Mouse (Mus musculus) MEL-GATA-1-ER (cell line): ENCODE measurements around the gene Chrdl2.
"Not testable (repeated sequence)": the region's sequence is repeated elsewhere in the genome, so short reads cannot be mapped to it uniquely, and the experiment has no call there.

ENCODE experiments used
- DNase-seq: peaks from one replicate; pipeline ENCODE4 v3.0.0-alpha.2; 2012; ENCODE audit warnings: low read depth; ENCODE audit errors: extremely low read depth

The Chrdl2 gene

DNA sequence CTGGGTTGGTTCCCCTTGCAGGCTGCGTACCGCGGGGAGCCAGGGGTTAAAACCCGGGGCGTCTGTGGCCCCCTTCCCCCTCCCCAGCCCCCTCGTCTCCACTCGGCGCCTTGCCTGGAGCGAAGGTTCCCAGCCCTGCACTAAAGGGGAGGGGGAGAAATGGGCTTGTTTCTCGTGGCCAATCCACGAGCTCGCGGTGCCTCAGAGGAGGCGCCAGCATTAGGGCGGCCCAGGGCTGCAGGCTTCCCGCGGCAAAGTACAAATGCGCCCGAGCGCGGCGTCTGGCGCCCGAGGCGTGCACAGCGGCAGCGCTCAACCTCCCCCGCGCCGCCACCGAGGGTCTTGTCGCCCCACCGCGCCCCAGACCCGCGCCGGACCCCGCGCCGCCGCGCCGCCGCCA, at the start of gene Chrdl2:
TSS of gene Chrdl2 (plus strand) at position 383 of the 400 bp plus-strand sequence.
- no peak for DNase-seq

DNA sequence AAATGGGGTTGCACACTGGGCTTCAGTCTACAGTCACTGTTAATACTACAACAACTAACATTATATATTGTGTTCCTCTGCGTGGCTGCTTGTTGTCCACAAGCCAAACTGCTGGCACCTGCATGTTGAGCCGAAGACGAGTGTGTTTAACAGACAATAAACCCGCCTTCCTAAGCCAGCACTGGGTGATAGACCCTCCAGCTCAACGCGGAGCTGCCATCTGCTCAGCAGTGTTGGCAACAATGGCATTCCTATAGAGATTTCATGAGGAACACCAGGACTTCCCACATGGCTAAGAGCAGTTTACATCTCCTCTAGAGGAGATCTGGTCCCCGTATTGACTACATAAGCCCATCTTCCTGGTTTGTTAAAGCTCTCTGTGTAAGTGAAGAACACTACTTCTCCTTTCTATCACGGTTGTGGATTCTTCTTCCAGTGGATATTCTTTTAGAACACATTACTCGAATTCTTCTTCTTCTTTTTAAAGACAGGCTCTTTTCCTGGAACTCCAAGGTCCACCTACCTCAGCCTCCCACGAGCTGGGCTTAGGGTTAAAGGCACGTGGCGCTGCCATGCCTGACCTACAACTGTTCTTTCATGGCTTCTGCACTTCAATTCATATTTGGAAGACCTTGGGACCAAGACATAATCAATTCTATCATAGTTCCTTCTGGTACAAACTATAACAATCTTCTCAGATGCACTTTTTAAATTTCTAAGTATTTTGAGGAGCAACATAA, 48.6 kb upstream of the Chrdl2 start:
- DNase-seq = no peak

DNA sequence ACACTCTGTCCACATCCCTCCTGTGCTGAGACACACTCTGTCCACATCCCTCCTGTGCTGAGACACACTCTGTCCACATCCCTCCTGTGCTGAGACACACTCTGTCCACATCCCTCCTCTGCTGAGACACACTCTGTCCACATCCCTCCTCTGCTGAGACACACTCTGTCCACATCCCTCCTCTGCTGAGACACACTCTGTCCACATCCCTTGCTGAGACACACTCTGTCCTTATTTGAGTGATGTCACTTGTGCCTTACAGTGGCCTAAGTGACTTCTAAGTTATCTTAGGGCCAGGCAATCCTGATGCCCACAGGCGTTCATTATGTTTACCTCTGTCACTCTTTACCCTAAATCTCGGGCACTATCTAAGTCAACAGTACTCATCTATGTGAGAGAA, 45.4 kb upstream of the Chrdl2 start:
- not testable (repeated sequence) for DNase-seq

GRCm38 (mm10) chr7:99961518-99961917, 44.5 kb upstream of the Chrdl2 start:
- DNase-seq = no peak

DNA sequence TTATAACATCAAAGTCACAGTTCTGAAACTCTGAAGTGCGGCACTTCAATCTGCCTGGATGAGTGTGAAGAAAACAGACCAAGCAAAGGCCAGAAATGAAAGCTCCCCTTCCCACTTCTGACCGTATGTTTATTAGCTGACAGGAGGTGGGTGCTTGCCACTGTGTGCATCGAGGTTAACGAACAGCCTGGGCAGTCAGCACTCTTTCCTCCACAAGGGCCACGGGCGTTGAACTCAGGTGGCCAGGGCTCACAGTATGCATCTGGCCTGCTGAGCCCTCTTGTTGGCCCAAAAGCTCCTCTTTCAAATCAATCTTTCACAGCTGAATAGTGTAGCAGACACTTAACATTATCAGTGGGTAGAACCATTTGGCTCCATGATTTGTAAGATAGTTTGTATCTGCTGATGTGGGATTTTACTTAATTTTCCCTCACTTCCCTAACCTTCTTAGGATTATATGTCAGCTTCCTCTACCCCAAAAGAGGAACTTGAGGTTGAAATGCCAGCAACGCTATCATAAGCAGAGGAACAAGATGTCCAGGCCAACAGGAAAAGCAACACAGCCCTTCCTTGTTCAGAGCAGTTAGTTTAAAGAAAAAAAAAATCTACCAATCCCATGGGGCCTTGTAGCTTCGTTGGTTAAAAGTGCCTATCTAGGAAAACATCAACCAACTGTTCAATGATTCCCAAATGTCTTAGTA, 43.3 kb upstream of the Chrdl2 start:
- peak; percentile 80 for DNase-seq

DNA sequence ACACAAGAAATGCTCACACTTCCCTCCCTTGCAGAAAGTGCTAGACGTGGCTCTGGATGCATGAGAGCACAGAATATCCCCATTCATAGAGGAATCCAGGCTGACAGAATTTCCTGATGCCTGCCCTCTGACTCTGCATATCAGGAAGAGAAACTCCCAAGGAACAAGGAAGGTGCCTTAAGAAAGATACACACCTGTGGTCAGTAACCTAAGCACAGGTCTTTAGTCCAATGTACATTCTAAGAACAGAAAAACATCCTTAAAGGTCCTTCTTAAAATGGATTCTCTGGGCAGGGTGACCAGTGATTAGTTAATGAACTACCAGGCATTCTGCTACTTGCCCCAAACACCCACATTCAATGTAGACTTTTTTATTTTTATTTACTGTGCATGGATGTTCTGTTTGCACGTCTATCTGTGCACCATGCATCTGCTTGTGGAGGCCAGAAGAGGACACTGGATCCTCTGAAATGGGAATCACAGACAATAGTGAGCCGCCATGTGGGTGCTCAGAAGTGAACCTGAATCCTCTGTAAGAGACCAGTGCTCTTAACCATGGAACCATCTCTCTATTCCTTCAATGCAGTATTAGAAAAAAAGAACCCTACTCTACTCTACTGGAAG, 42.6 kb upstream of the Chrdl2 start:
- DNase-seq = no peak

DNA sequence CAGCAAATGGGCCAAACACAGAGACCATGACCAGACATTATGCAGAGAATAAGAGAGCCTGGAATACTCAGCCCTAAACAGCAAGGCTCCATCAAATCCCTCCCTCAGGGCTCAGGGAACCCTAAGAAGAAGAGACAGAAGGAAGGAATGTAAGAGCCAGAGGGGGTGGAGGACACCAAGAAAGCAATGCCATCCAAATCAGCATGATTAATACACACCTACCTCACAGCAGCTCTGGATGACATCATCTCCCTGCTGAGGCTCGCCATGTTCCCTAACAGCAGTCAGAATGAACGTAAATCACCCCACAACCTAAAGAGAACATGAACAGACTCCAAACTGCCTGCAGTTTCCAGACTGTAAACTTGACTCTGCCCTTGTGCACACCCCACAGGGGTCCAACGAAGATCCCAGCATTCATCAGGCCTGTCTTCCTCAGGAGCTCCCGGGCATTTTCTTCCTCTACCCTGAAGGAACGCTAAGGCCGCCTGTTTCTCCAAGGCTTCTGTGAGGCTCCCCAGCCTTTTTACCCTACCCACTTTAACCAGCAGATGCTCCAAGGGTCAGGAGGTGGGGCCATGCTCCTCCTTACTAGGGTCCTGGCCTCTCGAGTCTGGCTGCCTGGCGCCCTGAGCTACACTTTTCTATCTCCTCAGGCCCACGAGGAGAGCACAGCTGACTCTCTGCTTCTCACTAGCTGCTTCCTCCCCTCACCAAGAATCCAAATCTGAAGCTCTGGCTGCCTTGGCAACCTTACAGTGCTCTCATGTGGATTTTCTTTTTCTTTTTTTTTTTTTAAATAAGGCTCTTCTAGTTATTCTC, 40.7 kb upstream of the Chrdl2 start:
- DNase-seq = no peak

DNA sequence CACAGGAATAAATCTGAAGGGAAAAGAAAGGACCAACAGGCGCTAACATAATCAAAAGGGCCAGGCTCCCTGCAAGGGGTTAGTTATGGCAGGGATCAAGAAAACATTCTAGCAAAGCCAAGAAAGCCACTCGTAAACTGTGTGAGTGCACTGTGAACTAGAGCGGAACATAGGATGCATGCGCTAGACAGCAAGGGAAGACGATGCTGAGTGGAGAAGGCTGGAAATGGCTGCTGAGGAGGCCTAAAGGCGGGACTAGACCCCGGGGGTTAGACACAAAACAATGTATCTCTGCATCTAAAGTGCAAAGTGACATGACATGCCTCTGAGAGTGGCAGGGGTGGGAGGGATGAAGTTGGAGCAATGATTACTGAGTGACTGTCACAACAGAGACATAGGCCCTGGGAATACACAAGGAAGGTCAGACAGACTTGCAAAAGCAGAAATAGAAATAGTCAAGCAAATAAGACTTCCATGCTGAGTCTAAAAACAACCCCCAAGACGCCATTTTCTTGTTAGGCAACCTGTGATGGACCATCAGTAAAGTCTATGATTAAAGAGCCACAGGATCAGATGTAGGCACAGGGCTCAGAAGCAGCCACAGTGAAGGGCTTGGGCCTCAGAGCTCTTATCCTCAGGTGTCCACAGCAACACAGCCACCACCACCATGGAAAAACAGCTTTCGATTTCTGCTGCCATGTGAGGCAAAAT, 39.8 kb upstream of the Chrdl2 start:
- DNase-seq = no peak

DNA sequence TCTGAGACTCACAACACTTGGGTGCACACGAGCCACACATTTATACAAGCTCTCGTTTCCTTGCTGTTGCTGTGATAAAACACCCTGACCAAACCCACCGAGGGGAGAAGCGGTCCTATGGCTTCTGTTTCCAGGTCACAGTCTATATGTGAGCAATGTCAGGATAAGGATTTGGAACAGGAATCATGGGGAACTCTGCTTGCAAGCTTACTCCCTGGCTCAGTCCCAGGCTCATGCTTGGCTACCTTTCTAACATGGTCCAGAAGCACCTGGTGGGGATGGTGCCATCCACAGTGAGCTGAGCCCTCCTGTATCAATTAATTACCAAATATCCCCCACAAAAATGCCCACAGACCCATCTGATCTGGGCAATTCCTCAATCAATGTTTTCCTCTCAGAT, 36.8 kb upstream of the Chrdl2 start:
- DNase-seq = no peak

GRCm38 (mm10) chr7:99971926-99972325, 34.0 kb upstream of the Chrdl2 start:
- DNase-seq = no peak

- DNase-seq = not testable (repeated sequence)
These were observed 33.1 kb upstream of the Chrdl2 start for GRCm38 (mm10) chr7:99972912-99973311.

DNA sequence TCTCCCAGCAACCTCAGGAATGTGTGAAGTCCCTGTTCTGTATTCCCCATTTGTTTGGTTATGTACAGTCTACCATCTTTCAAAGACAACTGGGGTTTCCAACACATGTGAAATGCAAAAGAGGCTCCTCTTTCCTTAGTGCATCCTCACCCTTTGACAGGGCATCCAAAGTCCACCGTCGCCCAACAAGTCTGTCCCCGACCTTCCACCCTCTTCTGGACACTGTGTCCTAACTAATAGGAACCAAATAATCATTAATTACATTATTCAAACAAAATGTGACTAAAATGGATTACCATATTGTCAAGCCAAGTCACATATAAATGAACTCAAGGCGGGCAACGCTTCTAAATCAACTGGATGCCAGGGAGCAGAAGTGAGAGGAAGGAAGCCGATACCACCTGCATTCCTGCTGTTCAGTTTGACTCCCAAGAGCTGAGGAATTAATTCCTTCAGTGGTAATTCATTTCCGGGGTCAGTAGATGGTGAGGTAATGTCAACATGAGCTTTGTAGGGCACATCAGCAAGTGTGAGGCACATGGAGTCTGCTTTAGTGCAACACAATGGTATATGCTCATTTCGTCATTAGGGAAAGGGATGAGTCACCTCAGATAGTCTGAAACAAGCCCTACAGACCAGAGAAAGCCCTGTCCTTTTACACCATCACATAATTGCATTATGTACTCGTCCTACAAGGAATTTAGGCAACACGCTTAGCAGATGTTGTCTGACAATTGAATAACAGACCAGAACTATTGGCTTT, 31.6 kb upstream of the Chrdl2 start:
- DNase-seq = no peak

DNA sequence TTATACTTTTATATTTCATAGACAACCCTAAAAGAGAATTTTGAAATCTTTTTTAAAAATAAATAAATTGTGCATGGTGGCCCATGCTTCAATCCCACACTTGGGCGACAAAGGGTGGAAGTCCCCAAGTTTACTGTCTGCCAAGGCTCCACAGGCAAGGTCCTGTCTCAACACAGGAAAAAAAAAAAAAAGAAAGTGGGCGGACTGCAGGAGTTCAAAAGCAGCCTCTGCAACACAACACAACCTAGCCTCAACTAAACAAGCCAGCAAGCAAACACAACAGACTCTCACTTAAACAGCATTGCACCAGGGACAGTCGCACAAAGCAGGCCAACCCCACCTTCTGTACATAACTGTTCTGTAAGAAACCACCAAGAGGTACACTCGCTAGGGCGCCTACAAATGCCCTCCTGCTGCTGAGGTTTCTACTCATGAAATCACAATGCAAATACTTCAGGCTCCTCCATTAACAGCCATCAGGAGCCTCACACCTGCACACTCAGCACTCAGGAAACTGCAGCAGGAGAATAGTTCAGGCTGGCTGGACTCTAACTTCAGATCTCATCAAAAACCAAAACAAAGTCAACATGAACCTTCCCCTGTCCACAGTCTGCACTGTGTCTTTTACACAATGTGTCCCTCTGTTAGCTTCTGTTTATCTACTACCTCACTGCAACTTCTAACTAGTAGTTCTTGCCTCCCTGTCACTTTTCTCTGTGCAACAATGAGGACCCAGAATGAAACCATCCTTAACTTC, 30.0 kb upstream of the Chrdl2 start:
- DNase-seq = no peak

- no peak for DNase-seq
These were observed 27.9 kb upstream of the Chrdl2 start for GRCm38 (mm10) chr7:99978041-99978440.

DNA sequence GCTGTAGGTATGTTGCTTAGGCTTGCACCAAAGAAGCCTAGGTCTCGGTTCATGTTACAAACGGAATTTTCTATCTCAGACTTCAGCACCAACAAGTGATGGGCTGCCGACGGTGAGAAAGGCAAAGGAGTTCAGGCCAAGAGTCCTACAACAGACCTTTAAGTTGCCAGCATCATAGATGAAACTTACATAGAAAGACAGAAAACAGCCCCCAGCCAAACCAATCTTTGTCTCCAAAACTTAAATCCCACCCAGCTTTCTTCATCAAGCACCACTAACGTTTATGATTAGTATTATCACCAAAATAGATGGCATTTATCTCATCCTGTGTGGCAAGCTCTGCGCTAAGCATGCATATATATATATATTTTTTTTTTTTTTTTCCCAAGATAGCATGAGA, 26.9 kb upstream of the Chrdl2 start:
- DNase-seq = no peak

GRCm38 (mm10) chr7:99979546-99980131, 26.3 kb upstream of the Chrdl2 start:
- DNase-seq = no peak

GRCm38 (mm10) chr7:99980132-99980591, 25.8 kb upstream of the Chrdl2 start, which contains the start of gene Rnf169:
Gene Rnf169, minus strand, starts transcription at chr7:99980448.
- DNase-seq = peak; percentile 71

DNA sequence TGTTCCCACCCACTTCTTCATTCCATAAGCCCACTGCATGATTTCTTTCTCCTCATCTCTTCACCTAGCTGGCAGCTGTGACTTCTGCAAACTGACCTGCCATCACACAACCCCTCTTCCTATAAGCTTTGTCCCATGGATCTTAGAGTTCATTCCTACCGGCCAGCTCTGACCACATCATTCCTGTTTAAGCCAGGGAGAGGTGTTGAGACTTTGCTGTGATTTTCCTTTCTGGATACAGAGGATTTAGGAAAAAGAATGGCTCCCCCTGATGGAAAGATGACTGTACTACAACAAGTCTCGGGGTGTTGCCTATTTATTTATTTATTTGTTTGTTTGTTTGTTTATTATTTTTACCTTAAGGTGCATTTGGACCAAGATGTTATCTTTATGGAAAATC, 24.7 kb upstream of the Chrdl2 start:
- DNase-seq = no peak
